Mouse (Mus musculus) embryonic facial prominence, embryonic 15.5 days (tissue): ENCODE measurements at regions not wholly inside any gene's neighbourhood (a gene's known extent, or its start where the extent isn't known, plus 50 kb on each side); places are given as distances from the start of the nearest gene placed in this dataset.

ENCODE experiments used
- ATAC-seq: fragments of 200-750 bp; cut with Nextera tagmentation; 2 replicates; pipeline ENCODE4 v1.8.0; 2017; ENCODE audit warnings: low read depth, moderate TSS enrichment; ENCODE audit not compliant: insufficient number of reproducible peaks, low FRiP score, low TSS enrichment
- H3K27ac ChIP-seq: fragments of 300-500 bp; sonication (generic); replicated peaks from 2 replicates; pipeline ENCODE4 v1.5.1; 2015; ENCODE audit warnings: mild to moderate bottlenecking, inconsistent platforms
- H3K27me3 ChIP-seq: fragments of 300-500 bp; sonication (generic); 2 replicates; pipeline ENCODE4 v1.6.1; 2015; ENCODE audit warnings: inconsistent platforms
- H3K36me3 ChIP-seq: fragments of 300-500 bp; sonication (generic); 2 replicates; pipeline ENCODE4 v1.6.1; 2015; ENCODE audit warnings: mild to moderate bottlenecking, inconsistent platforms
- H3K4me1 ChIP-seq: fragments of 300-500 bp; sonication (generic); 2 replicates; pipeline ENCODE4 v1.6.1; 2015; ENCODE audit warnings: inconsistent platforms
- H3K4me2 ChIP-seq: fragments of 300-500 bp; sonication (generic); replicated peaks from 2 replicates; pipeline ENCODE4 v1.6.1; 2015; ENCODE audit warnings: mild to moderate bottlenecking, inconsistent platforms
- H3K4me3 ChIP-seq: fragments of 300-500 bp; sonication (generic); replicated peaks from 2 replicates; pipeline ENCODE4 v1.5.1; 2015; ENCODE audit warnings: mild to moderate bottlenecking, inconsistent platforms
- H3K9ac ChIP-seq: fragments of 300-500 bp; sonication (generic); 2 replicates; pipeline ENCODE4 v1.6.1; 2015; ENCODE audit warnings: inconsistent platforms
- H3K9me3 ChIP-seq: fragments of 300-500 bp; sonication (generic); replicated peaks from 2 replicates; pipeline ENCODE4 v1.6.1; 2016; ENCODE audit warnings: inconsistent platforms
- WGBS: fragments of 180-500 bp; shearing (Covaris S2); methylation state at CpG from one replicate; pipeline ENCODE4 v1.1.7; 2015; 5-methylcytosine and 5-hydroxymethylcytosine counted together

- ATAC-seq, result no peak
- Histone ChIP-seq H3K36me3 (no peaks in the 10 kb centered on the region), H3K4me2 (no peak overlapping the region), H3K27me3 (no peaks in the 10 kb centered on the region), H3K27ac (no peak overlapping the region), H3K9ac (no peak overlapping the region), H3K4me3 (no peak overlapping the region), H3K9me3 (no peaks in the 10 kb centered on the region), H3K4me1 (0 out of 2 replicates have a peak, but pooled peaks cover 5% of the 10 kb centered on the region)
- WGBS, result 47% methylated on average over 5 of the region's 5 CpGs
Observed at GRCm38 (mm10) chr13:101504241-101504640, 263.8 kb downstream of the Pik3r1 start.

DNA sequence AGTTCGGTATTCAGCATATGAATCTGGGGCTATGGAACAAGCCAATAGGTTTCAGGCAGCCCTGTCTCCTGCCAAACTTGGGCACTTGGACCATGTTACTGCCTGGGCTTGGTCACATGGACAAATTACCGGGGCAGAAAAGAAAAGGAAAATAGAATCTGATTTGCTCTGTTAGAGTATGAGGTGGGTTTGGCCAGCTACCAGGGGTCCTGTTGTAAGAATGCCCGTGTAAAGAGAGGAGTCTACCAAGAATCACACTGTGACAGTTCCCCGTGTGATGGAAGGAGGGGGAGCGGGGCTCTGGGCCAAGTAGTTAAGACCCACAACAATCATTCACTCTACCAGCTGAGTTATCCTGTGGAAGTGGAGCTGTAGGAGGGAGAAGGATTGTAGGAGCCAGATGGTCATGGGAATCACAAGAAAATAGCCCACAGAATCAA is 266.2 kb downstream of the Pik3r1 start:
- Histone ChIP-seq H3K27me3 (no peaks in the 10 kb centered on the region), H3K27ac (no peak overlapping the region), H3K4me1 (0 out of 2 replicates have a peak, but pooled peaks cover 5% of the 10 kb centered on the region), H3K9me3 (no peaks in the 10 kb centered on the region), H3K9ac (no peak overlapping the region), H3K36me3 (no peaks in the 10 kb centered on the region), H3K4me3 (no peak overlapping the region), H3K4me2 (no peak overlapping the region)
- 74% methylated on average over 5 of the region's 5 CpGs for WGBS
- no peak for ATAC-seq

DNA sequence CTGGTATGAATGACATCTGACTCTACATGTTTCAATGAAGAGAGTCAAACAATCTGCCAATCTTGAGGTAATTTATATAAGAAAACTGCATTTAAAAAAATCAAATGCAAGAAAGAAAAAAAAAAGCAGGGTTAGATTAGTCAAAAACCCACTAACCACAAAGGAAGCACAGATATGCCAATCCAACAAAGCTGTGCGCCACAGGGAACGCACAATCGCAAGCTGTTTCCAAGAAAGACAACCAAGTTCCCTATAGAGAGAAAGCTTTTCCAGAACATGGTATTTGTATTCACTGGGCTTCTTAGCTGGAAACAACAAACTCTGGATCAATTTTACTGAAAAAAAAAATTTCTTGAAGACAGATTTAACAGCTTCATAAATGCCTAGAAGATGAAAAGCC is 267.0 kb downstream of the Pik3r1 start:
- Histone ChIP-seq H3K4me3 (no peak overlapping the region), H3K9me3 (no peaks in the 10 kb centered on the region), H3K4me1 (0 out of 2 replicates have a peak, but pooled peaks cover 5% of the 10 kb centered on the region), H3K27ac (no peak overlapping the region), H3K36me3 (no peaks in the 10 kb centered on the region), H3K9ac (no peak overlapping the region), H3K27me3 (no peaks in the 10 kb centered on the region), H3K4me2 (no peak overlapping the region)
- 73% methylated on average over 3 of the region's 3 CpGs for WGBS
- no peak for ATAC-seq

DNA sequence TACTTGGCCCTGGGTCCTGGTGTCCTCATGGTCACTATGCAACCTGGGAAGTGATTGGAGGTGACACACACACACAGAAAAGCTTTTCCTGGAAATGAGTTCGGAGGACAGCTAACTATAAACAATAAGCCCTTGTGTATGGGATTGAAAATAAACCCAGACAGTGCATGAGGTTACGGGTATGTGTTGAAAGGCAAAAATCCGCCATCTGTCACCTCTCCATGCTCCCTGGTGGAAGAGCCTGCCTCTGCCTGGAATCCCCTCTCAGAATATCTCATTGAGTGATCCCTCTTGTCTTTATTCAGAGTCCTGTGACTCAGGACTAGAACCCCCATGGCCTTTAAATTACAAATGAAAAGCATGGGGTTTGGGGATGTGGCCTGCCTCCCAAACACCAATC is 276.2 kb downstream of the Pik3r1 start:
- 37% methylated on average over 3 of the region's 3 CpGs for WGBS
- no peak overlapping the region for H3K27ac ChIP-seq
- no peak overlapping the region for H3K4me3 ChIP-seq
- H3K9me3 ChIP-seq, result no peaks in the 10 kb centered on the region
- H3K27me3 ChIP-seq, result no peaks in the 10 kb centered on the region
- no peaks in the 10 kb centered on the region for H3K36me3 ChIP-seq
- H3K4me2 ChIP-seq, result no peak overlapping the region
- 0 out of 2 replicates have a peak, but pooled peaks cover 8% of the 10 kb centered on the region for H3K4me1 ChIP-seq
- no peak overlapping the region for H3K9ac ChIP-seq
- no peak for ATAC-seq

DNA sequence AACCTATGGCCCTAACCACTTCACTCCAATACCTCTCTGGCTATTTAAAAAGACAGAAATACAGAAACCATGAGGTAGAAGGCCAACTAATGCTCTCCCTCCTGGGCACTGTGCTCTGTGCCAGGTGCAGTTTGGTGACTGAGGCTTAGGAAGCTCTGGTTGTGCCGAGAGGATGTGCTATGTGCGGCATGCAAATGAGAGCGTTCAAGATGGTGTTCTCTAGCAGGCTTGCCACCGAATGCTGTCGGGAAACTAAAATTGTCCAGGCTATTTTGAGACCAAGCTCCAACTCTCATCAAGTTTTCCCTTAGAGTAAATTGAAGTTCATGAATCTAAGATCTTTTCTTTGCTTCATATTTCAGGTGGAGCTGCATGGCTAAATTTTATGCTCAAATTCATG is 277.1 kb downstream of the Pik3r1 start:
- no peaks in the 10 kb centered on the region for H3K36me3 ChIP-seq
- H3K9ac ChIP-seq, result no peak overlapping the region
- no peaks in the 10 kb centered on the region for H3K9me3 ChIP-seq
- 80% methylated on average over 5 of the region's 5 CpGs for WGBS
- H3K27me3 ChIP-seq, result no peaks in the 10 kb centered on the region
- H3K4me3 ChIP-seq, result no peak overlapping the region
- H3K27ac ChIP-seq, result no peak overlapping the region
- ATAC-seq, result no peak
- H3K4me1 ChIP-seq, result 0 out of 2 replicates have a peak, but pooled peaks cover 8% of the 10 kb centered on the region
- no peak overlapping the region for H3K4me2 ChIP-seq

GRCm38 (mm10) chr13:101487621-101488020 is 280.4 kb downstream of the Pik3r1 start:
- WGBS, result 74% methylated on average over 2 of the region's 2 CpGs
- Histone ChIP-seq H3K27ac (no peak overlapping the region), H3K4me1 (0 out of 2 replicates have a peak, but pooled peaks cover 8% of the 10 kb centered on the region), H3K9ac (no peak overlapping the region), H3K9me3 (no peaks in the 10 kb centered on the region), H3K4me2 (no peak overlapping the region), H3K27me3 (no peaks in the 10 kb centered on the region), H3K36me3 (no peaks in the 10 kb centered on the region), H3K4me3 (no peak overlapping the region)
- ATAC-seq, result no peak

GRCm38 (mm10) chr13:101485823-101486222 is 282.2 kb downstream of the Pik3r1 start:
- no peaks in the 10 kb centered on the region for H3K27me3 ChIP-seq
- 0 out of 2 replicates have a peak, but pooled peaks cover under 1% of the 10 kb centered on the region for H3K4me1 ChIP-seq
- WGBS, result 80% methylated on average over 7 of the region's 7 CpGs
- no peak overlapping the region for H3K9ac ChIP-seq
- no peaks in the 10 kb centered on the region for H3K9me3 ChIP-seq
- H3K36me3 ChIP-seq, result no peaks in the 10 kb centered on the region
- no peak overlapping the region for H3K4me3 ChIP-seq
- no peak overlapping the region for H3K27ac ChIP-seq
- no peak overlapping the region for H3K4me2 ChIP-seq
- no peak for ATAC-seq

GRCm38 (mm10) chr13:101483816-101484215 is 284.2 kb downstream of the Pik3r1 start:
- ATAC-seq, result no peak
- H3K9me3 ChIP-seq, result no peaks in the 10 kb centered on the region
- H3K4me2 ChIP-seq, result no peak overlapping the region
- WGBS, result 52% methylated on average over 3 of the region's 3 CpGs
- no peak overlapping the region for H3K27ac ChIP-seq
- H3K27me3 ChIP-seq, result no peaks in the 10 kb centered on the region
- H3K4me1 ChIP-seq, result no peaks in the 10 kb centered on the region
- H3K9ac ChIP-seq, result no peak overlapping the region
- no peaks in the 10 kb centered on the region for H3K36me3 ChIP-seq
- H3K4me3 ChIP-seq, result no peak overlapping the region

- WGBS, result 56% methylated on average over 6 of the region's 6 CpGs
- Histone ChIP-seq H3K9me3 (no peaks in the 10 kb centered on the region), H3K9ac (no peak overlapping the region), H3K27ac (no peak overlapping the region), H3K4me1 (no peaks in the 10 kb centered on the region), H3K36me3 (no peaks in the 10 kb centered on the region), H3K4me2 (no peak overlapping the region), H3K27me3 (no peaks in the 10 kb centered on the region), H3K4me3 (no peak overlapping the region)
- peak; percentile 73; the same call in 1 of the 2 replicates for ATAC-seq
Observed at GRCm38 (mm10) chr13:101481551-101482184, 286.3 kb downstream of the Pik3r1 start.

DNA sequence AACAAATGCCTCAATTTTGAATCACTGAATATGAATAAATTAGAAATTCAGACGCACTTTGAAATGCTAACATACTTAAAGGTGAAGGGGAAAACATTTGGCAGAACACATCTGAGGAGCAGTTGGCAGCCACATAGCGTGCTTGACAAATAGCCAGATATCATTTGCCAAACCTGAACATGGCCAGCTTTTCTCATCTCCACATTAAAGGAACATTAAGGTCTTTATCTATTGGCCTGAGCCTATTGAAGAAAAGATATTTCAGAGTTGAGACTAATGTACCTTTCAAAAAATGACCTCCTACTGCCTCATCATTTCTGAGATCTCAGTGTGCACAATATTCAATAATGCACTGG is 288.7 kb downstream of the Pik3r1 start:
- ATAC-seq, result no peak
- 71% methylated on average over 2 of the region's 2 CpGs for WGBS
- Histone ChIP-seq H3K36me3 (no peaks in the 10 kb centered on the region), H3K4me2 (no peak overlapping the region), H3K4me1 (no peaks in the 10 kb centered on the region), H3K4me3 (no peak overlapping the region), H3K9me3 (no peaks in the 10 kb centered on the region), H3K9ac (no peak overlapping the region), H3K27ac (no peak overlapping the region), H3K27me3 (no peaks in the 10 kb centered on the region)

- no peaks in the 10 kb centered on the region for H3K27me3 ChIP-seq
- H3K4me1 ChIP-seq, result no peaks in the 10 kb centered on the region
- H3K36me3 ChIP-seq, result no peaks in the 10 kb centered on the region
- peak overlapping the region; percentile 68 for H3K27ac ChIP-seq
- no peak overlapping the region for H3K4me2 ChIP-seq
- no peak overlapping the region for H3K4me3 ChIP-seq
- ATAC-seq, result no peak
- no peak overlapping the region for H3K9ac ChIP-seq
- no peaks in the 10 kb centered on the region for H3K9me3 ChIP-seq
- WGBS, result 50% methylated on average over 4 of the region's 4 CpGs
Observed at GRCm38 (mm10) chr13:101478608-101479296, 289.3 kb downstream of the Pik3r1 start.

DNA sequence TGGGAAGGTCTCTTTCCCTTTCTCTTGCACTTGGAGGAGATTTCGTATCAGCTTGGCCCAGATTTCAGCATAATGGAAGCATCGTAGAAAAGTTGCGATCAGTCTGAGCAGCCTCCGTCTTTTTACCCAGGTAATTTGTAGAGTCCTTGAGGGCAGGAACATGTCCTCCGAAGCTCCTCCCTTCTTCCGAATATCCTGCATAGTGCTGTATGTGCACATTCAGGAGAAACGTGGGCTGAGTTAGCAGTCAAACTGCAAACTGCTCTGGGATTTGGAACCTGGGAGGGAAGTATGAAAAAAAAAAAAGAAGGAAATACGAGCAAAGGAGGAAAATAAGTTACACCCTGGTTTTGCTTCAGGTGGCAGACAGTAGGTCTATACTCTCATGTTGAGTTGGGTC is 294.7 kb downstream of the Pik3r1 start:
- Histone ChIP-seq H3K4me2 (no peak overlapping the region), H3K9me3 (no peaks in the 10 kb centered on the region), H3K27me3 (no peaks in the 10 kb centered on the region), H3K27ac (no peak overlapping the region), H3K4me3 (no peak overlapping the region), H3K9ac (no peak overlapping the region), H3K4me1 (0 out of 2 replicates have a peak, but pooled peaks cover 6% of the 10 kb centered on the region), H3K36me3 (no peaks in the 10 kb centered on the region)
- ATAC-seq, result no peak
- 76% methylated on average over 8 of the region's 8 CpGs for WGBS
